Mouse (Mus musculus) CD8-positive naive resting alpha-beta T cell, adult 2 months (primary cell): ENCODE results near the gene Rab25.
A peak's percentile ranks its signal among the peaks of the same experiment; 100 is the strongest.

Experiments
- DNase-seq, 2 experiments: peaks; one replicate each; pipeline ENCODE4 v3.0.0; 2022; ENCODE audit warnings: low read depth in 2 of 2, low spot score in 2 of 2

Rab25 gene

DNA sequence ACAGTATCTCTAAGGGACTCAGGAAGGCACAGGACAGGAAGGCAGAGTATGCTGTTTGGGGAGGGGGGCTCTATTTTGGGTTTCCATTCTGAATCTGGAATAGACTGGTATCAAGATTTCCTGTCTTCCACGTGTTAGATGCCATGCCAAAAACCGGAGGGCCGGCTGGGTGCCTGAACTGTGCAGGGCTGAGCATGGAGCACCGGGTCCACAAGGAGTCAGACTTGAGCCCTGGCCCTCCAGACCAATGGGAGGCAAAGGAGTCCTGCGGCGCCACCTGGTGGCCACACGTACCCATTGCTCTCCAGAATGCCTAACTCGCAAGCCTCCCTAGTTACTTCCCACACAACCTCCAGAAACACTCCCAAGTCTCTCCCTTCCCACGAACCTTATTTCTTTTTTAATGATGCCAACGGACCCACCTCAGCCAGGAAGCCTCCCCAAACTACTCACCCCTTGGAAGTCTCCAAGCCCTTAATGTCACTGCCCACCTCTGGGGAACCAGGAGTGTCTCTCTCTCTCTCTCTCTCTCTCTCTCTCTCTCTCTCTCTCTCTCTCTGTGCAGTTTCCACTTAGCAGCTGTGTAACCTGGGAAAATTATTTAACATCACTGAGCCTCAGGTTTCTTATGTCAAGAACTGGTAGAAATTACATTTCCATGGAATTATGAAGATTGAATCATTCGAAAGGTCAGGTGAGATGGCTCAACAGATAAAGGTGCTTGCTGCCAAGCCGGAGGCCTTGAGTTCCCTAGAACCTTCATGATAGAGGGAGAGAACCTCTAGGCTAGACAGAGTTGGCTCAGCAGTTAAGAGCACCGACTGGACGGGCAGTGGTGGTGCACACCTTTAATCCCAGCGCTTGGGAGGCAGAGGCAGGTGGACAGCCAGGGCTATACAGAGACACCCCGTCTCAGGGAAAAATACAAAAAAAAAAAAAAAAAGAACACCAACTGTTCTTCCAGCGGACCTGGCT lies 21.7 kb downstream of the Rab25 start:
- DNase-seq, result peak; percentile 74

DNA sequence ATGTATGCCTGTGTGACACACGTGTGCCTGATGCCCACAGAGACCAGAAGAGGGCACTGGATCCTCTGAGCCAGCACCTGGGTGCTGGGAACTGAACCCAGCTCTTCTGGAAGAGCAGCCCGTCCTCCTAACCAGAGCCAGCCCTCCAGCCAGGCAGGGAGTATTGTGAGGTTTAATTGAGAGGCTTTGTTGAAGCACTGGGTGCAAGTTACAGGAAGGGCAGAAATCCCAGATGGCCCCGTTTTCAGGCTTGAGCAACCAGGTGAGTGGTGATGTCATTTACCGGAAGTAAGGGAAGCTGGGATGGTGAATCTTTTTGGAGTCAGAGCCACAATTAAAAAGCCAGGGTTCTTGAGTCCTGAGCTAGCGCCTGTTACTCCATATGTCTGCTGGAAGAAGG lies 23.1 kb downstream of the Rab25 start:
- no peak for DNase-seq

DNA sequence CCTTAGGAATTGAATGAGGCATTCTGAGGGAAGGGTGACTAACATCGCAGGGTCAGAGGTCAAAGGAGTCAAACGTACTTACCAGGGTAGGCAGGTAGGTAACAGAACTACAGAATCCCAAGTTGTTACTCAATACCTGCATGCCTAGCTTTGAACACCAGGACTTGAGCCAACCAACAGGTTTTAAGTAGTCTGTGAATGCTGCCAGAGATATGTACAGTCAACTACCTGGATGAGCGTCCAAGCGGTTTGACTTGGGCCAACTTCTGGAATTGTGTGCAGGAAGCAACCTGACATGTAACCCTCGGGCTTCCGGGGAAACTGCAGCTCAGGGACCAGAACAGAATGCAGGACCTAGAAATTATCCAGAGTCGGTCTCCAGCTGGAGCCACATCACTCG lies 25.1 kb downstream of the Rab25 start:
- DNase-seq, result no peak

DNA sequence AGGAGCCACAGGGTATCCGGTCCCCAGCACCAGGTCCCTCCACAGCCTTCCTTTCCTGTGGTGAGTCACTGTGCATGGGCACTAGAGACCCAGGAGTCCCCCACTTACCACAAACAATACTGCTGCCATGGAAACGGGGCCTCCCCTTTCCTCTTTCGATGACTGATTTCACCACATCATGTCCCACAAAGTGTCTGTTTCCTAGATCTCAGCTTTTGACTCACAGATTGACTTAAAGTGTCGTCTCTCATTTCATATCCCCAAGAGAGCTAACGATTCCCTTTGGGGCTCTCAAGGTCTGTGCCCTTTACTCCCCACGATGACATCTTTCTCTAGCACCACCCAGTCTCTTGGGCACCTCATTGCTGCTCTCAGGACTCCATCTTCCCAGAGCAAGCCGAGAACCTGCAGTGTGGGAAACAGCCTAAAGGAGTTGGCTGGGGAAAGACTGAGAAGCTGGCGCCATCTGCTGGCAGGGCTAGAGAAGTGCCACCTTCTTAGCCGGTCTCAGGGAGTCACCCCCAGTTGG lies 26.2 kb downstream of the Rab25 start:
- peak; percentile 72 to 78 for DNase-seq

DNA sequence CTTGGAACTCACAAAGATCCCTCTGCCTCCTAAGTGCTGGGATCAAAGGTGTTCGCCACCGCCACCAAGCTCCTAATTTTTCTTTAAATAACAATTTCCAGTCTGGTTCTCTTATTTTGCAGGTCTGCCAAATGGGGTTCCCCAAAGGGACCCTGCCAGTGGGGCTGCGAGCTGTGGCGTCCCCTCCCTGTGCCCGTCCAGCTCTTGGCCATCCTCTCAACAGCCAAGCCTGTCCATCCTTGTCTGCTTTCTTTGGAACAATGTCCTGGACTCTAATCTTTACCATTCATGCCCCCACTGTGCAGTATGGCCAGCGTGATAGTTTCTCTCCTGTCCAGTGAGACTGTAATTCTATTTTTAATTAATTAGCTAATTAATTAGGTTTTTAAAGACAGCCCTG lies 26.9 kb downstream of the Rab25 start:
- DNase-seq, result no peak

DNA sequence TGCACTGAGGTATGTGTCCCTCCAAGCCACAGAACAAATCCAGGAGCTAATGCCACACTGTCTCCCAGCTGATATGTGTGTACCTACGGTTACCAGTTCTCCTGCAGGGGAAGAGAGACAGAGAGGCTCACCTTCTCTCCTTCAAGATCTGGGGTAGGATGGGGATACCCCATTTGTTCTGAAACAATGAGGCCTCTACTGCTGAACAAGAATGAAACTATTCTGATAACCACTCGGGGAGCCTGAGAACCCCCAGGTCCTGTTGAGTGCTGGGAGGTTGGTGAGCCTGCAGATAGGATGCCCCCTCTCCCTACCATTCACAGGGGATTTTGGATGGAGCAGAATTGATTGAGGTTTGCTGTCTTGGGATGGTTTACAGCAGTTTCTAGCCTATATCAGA lies 28.0 kb downstream of the Rab25 start:
- DNase-seq, result no peak

DNA sequence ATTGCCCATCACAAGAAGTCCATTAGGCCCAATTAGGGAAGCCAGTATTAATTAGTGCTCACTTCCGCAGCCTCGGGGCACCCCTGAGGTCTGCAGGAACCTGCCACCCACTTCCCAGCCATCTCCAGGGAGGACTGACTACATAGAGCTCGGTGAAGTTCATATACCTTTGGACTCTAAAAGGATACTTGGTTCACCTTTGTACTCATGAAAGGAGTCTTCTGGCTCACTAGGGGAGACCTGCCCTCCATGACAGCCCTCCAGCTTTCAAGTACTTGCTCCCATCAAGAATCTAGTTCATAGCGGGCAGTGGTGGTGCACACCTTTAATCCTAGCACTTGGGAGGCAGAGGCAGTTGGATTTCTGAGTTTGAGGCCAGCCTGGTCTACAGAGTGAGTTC lies 29.7 kb downstream of the Rab25 start:
- DNase-seq, result no peak

DNA sequence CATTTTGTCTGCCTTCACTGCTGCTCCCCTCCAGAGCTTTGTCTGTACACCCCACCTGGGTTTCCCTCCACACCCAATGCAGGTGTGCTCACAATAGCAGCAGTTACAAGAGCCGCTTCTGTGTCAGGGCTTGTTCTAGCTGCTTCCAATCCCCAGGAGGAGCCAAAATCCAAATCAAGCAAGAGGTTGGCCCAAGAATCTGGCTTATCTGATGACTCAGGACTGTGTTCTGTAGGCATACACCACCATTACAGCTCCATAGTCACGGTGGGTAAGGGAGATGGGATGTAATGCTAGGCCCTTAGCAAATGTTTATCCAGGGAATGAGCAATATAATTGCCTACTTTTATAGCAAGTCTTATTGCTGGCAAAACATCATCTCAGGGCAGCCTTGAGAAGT lies 31.7 kb downstream of the Rab25 start:
- no peak for DNase-seq

DNA sequence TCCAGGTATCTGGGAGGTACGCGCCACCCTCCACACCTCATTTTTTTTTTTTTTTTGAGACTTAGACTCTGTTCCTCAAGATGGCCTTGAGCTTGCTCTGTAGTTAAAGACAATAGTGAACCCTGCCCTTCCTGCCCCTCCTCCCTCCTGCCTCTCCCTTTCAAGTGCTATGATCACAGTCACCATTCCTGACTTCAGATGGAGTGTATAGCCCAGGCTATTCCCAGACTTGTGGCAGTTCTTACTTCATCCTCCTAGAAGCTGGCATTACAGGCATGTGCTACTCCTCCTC lies 33.1 kb downstream of the Rab25 start:
- DNase-seq, result no peak

DNA sequence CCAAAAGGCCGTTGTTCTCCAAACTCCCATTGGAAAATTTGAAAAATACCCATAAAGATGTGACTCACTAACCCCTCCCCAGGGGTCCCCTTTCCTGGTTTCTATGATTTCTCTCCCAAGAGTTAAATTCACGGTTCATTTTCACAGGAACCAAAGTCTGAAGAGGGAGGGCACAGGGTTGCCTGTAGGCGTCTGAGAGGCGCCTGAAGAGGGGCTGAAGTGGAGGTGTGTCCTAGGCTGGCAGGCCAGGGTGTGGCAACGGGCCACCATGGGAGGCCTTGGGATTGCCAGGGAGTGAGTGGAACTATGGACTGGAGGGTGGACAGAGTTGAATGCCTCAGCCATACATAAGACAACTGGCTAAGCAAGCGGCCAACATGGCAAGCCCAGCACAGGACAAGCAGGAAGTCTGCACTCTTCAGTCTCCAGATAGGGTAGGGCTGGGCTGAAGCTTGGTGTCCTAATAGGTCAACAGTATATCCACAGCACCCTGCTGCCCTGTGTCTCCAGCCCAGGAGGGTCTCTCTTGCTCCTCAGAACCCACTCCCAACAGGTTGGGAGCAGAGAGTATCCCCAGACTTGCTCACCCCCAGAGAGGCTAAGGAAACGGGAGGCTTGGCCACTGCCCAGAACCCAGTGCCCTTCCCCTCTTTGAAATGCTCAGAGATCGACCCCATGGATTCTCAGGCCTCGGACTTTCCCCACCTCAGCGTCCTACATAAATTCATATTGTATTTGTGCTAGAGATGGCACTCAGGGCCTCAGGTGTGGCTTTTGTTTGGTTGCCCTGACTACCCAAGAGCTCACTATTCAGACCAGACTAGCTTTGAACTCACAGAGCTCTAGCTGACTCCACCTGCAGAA lies 33.6 kb downstream of the Rab25 start:
- no peak for DNase-seq

DNA sequence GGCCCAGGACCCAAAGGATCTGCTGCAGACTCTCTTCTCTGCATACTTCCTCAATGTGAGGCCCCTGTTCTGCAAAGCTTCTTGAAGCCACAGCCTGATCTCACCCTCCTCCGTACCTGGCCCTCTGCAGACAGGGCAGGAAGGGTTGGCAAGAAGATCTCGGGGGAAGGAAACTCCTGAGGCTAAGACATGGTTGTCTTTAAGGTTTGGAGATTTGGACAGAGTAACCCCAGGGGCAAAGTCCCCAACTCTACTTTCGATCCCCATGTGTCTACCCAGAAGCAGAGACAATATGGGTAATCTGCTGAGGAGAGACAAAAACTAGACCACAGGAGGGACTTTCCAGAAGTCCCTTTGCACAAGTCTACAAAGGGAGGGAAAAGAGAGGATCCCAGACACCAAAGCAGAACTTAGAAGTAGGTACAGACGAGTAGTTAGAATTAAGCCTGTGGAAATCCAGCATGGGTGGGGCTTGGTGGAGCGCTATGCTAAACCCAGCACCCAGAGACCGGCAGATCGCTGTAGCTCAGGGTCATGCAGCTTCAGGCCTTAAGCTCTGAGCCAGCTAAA lies 34.5 kb downstream of the Rab25 start:
- no peak for DNase-seq

DNA sequence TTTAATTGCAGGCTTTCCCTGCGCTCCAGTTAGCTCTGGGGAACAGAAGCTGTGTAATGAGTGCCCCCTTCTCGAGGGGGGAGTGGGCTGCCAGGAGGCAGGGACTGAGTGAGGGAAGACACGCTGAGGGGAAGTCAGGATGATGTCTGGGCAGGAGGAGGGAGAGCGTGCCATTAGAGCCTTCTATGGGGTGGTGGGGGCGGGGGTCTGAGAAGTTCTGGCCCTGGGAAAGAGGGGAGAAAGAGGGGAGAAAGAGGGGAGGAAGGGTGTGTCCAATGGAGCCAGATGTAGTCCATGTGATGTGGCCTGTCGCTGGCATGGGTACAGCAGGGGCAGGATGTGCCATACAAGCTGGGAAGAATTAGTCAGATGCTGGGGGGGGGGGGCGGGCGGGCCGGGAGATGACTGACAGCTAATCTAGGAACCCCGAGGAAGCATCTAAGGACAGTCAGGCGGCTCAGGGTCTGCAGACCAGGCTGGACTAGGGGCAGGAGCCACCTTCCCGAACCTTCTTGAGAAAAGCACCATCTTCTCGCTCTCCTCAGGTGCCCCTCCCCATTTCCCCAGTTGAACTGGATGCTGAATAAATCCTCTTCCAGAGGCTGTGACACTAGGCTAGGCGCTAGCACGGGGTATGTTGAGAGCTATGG lies 35.1 kb downstream of the Rab25 start:
- no peak for DNase-seq

DNA sequence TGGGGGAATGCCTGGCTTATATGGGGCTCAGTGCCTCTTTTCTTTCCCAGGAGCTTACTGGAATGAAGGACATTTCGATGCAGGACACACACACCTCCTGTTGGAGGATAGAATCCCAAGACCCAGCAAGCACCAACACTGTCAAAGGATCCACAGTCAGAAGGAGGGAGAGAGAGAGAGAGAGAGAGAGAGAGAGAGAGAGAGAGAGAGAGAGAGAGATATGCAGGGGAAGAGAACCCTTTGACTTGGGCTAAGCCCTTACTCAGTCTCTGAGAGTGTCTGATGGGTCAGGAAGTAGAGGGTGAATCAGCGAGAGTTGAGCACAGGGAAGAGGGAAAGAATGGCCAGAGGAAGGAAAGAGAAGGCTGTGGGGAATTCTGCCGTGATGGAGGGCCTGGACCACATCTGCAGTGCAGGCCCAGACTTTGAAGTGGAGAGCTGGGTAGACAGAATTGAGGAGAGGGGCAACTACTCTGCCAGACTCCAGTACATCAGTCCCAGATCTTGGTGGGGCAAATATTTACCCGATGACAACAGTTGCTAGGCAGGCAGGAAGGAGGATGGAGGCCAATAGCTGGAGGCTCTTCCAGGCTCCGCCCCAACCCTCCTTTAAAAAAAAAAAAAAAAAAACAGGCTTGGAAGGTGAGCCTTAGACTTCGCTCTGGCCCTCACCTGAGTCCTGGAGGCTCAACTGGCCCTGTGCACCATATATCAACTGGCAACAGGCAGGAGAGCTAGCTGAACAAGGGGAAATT lies 35.8 kb downstream of the Rab25 start:
- DNase-seq, result no peak

DNA sequence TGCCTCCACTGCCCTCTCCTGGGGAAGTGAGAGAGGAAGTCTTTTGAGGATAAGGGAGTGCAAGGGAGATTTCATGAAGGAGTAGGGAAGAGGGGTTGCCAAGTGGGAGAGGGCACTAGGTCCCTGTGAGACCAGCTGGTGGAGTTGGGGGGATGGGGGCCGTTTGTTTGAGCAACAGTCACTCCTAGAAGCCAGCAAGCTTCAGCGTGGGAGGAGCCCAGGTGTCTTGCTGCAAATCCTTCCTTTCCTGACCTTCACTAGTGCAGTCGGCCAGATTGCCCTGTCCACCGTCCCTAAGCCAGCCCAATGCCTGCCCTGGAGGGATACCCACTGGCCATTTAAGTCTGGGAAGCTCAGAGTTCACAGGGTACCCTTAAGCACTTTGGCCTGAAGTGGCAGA lies 36.5 kb downstream of the Rab25 start:
- DNase-seq, result no peak

DNA sequence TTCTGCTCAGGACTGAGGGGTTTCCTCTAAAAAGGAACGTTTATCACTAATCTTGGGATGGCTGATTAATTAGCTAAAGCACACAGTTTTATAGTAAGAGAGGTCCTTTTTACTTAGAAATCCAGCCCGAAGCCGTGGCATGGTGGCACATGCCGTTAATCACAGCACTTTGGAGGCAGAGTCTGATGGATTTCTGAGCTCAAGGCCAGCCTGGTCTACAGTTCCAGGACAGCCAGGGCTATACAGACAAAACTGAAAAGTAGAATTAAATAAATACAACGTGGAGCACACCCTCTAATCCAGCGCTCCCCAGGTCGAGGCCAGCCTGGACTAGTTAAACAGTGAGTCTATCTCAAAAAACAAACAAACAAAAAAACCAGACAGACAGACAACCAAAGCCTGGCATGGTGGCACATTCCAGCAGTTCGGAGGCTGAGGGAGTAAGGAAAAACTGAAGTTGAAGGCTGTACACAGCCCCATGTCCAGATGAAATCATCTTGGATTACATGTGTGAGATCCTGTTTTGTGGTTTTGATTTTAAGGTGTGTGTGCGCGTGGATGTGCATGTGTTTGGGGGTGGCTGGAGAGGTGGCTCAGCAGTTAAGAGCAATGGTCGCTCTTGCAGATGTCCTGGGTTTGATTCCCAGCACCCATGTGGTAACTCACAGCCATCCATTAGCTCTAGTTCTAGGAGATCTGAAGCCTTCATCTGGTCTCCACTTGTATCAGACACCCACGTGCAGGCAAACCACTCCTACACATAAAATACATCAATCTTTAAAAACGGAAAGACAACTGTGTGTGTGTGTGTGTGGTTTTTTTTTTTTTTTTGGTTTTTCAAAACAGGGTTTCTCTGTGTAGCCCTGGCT lies 37.4 kb downstream of the Rab25 start:
- DNase-seq, result no peak

DNA sequence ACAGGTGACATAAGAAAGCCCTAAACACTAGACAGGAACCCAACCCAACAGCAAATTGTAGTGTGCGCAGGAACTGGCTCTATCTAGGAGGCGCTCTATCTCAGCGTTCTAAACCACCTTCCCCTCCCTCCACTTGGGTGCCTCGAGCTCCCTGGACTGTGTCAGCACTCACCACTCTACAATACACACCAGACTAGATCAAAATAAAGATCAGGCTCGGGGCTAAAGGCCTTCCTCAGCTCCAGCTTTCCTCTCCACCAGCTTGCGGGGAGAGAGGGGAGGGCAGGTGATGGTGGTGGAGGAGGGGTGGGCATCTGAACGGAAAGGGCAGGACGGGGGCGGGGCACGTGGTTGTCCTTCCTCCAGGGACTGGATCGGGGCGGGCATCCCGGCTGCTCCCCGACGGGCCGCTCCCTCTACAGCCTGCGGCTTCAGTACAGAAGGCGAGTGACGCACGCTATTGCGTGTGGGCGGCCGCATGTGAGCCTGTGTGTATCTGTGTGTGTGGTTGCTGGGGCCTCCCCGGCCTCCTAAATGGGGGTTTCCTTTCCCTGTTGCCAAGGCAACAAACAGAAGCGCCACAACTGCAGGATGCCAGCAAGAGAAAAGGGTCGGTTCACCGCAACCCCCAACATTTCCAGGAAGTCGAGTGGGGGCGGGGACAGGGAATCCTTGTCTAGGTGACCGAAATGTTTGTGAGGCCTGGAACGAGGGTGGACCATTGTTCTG lies 38.2 kb downstream of the Rab25 start, which contains the start of gene Lmna:
Gene Lmna (minus strand): TSS at position 265 of the 729 bp plus-strand sequence.
- peak; percentile 98 for DNase-seq

DNA sequence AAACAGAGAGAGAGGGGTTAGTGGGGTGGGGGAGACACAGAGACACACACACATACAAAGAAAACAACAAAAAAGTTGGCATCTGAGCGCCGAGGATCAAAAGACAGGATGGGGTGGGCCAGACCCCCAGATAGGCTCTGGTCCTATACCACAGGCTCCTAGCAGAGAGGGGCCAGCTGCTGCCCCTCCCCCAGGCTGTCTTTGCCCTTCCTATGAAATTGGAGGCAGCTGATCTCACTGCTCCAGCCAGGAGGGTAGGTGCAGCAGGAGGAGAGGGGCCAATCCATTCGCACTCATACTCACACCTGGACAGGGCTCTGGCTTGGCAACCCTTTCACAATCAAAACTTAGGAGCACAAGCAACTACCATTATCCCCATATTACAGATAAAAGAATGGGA lies 38.9 kb downstream of the Rab25 start:
- no peak for DNase-seq

DNA sequence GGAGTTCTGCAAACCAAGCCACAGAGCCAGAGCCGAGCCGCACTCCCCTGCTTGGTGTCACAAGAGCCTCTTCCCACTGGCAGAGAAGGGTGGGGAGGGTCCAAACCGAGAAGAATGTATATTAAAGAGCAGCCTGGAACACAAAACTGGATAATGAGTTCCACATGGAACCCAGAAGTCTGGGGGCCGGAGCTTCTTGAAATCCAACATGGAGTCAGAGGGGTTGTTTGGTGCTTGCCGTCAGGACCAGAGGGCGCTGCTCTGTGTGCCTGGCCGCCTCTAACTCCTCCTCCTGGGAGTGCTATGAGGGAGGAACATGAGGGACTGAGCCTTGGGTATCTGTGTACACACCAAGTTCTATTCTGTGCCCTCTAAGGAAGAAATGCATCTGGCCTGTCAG lies 42.3 kb downstream of the Rab25 start:
- no peak for DNase-seq

DNA sequence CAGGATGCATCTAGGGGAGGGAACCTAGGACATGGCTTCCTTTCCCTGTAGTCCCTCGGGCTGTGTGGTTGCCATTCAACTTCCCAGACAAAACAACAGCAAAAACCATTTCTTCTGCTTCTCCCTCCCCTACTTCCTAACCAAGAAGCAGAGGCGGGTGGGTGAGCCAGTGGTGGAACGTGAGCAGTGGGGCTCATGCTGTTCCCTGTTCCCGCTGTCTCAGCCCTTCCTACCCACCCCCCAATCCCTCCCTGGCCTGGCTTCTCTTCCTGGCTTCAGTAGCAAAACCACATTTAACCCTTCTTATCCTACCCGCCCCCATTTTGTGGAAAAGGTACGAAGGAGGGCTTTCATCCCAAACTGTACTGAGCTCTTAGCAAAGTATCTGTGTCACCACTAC lies 43.0 kb downstream of the Rab25 start:
- DNase-seq, result no peak
